Mouse (Mus musculus): ENCODE measurements around the gene Slc25a16. TPM values are rescaled to one million over a fixed set of nuclear protein-coding genes. Genes with fewer than 3 reads are reported as not detected.

The Slc25a16 gene
- 10 to 100 TPM; 38.5 to 41.5 TPM for total RNA-seq (2021)
- long read RNA-seq, experiment 1, transcript Slc25a16-201 (9 exons, 3,145 nt): major isoform, 47 of 56 reads
- long read RNA-seq, experiment 1, partial matches to known transcripts: 1 of 56 reads
- long read RNA-seq, experiment 1, other reads (novel, unspliced or antisense): 8 of 56 reads
- long read RNA-seq, experiment 2, transcript Slc25a16-201 (9 exons, 3,145 nt): major isoform, 33 of 40 reads
- long read RNA-seq, experiment 2, partial matches to known transcripts: 0 of 40 reads
- long read RNA-seq, experiment 2, other reads (novel, unspliced or antisense): 7 of 40 reads

DNA sequence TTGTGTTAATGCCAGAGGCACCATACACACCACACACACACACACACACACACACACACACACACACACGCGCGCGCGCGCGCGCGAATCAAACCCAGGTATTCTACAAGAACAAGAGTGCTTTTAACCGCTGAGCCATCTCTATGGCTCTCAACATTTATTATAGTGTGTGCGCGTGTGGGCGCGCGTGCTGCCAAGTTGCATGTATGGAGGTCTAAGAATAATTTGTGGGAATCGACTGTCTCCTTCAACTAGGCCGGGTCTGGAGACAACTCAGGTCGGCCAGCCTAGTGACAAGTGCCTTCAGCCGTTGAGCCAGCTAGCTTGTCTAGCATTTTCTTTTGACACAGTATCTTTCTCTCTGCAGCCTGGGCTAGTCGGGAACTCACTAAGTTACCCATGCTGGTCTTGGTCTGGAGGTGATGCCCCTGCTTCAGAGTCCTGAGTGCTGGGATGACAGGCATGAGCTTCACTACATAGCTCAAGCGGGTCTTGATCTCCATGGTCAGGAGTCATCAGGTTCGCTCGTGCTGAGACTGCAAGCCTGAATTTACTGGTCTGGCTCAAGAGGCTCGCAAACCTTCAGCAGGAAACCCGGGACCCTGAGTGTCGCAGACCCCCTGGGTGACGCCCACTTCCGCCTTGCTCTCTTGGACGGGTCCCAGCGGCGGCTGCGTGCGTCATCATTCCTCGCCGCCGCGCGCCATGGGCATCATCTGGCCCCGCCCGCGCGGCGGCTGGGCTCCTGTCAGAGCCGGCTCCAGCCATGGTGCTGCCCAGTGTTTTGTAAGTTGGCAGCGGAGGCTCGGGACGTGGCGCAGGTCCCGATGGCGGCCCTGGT is at the start of gene Slc25a16:
Gene Slc25a16, plus strand, starts transcription at position 709 of the 841 bp plus-strand sequence.
- peak; percentile 88 to 94 for DNase-seq (ENCODE audit: low spot score in 2 of 2)

DNA sequence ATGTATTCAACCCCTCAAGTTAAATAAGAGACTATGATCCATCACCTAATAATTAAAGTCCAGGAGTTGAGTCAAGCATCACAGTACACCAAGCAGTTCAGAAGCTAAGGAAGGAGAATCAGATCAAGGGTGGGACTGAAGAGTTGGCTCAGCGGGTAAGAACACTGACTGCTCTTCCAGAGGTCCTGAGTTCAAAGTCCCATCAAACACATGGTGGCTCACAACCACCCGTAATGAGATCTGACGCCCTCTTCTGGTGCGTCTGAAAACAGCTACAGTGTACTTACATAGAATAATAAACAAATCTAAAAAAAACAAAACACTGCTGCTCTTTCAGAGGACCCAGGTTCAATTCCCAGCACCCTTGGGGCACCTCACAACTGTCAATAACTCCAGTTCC is 45.6 kb upstream of the Slc25a16 start:
- DNase-seq (ENCODE audit: low spot score in 2 of 2): no peak

DNA sequence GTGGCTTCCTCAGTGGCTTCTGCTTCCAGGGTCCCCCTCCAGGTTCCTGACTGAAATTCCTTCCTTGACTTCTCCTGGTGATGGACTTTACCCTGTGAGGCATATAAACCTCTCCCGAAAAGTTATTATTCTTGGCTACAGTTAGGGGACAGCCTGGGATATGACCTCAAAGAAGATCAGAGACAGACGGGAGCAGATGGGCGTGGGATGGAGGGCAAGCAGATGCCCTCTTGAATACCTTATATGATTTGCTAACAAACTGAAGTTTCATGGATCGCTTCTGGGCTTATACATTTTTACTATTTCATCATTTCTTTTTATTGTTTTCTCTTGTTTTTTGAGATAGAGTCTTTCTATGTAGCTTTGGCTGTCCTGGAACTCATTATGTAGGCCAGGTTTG is 44.9 kb upstream of the Slc25a16 start:
- no peak for DNase-seq (ENCODE audit: low spot score in 2 of 2)

DNA sequence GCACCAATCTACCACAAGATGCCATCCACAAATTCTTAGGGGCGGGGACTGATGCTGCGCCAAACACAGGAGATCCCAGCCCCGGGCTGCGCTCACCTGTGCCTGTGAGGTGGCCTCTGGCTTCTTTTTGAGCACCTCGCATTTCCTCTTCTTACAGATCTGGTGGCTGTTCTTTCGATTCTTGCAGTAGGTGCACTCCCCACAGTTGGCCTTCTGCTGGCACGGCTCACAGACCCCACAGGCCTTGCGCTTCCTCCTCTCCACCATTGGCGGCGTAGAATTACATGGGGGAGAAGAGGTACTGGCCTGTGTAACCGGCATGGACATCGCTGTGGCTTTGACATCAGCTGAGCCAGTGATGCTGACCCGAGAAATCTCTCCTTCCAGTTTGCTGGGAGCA is 42.4 kb upstream of the Slc25a16 start:
- DNase-seq (ENCODE audit: low spot score in 2 of 2): no peak

DNA sequence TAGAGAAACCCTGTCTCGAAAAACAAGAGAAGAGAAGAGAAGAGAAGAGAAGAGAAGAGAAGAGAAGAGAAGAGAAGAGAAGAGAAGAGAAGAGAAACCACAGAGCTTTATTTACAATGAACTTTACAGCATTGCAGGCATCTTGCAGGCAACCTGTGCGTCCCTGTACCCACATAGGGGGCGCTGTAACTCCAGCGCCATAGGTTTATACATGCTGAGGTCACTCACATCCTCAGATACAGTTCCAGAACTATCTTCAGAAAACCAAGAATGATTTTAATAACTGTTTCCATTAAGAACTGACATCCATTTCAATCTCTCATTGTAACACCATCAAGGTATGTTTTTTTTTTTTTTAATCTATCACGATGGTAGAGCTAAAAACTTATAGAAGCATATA is 39.2 kb upstream of the Slc25a16 start:
- no peak for DNase-seq (ENCODE audit: low spot score in 2 of 2)

DNA sequence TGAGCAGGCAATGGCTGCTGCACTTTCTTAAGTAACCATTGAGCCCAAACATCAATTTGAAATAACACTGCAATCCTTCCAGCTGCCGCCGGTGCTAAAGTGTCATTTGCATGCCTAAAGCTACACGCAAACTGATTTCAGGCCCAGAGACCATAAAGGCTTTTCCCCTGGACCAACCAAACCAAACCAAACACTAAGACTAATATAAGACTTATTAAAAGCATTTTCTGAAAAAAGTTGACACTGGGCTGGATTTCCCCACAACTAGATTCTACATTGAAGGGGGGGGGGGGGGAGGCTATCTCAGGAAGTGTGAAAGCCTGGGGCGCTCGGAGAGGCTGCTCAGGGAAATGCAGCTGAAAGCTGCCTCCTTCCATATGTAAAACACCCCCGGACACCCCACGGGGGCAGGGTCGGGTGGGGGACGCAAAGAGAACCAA is 36.5 kb upstream of the Slc25a16 start:
- no peak for DNase-seq (ENCODE audit: low spot score in 2 of 2)

DNA sequence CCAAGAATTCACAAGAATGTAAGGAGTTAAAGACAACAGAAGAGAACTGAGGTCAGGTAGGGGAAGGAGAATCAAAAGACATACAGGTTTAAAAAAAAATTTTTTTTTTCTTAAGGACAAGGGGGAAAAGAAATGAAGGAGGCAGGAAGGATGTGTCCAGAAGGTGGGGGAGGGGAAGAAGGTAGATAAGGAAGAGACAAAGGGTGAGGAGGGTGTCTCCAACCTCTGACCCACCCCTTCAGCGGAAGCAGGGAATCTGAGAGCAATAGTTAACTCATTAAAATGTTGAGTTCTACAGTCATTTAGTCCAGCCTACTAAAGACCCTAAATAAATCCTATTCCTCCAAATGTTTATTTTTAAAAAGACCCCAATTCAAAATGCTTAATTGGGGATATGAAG is 35.9 kb upstream of the Slc25a16 start:
- no peak for DNase-seq (ENCODE audit: low spot score in 2 of 2)

DNA sequence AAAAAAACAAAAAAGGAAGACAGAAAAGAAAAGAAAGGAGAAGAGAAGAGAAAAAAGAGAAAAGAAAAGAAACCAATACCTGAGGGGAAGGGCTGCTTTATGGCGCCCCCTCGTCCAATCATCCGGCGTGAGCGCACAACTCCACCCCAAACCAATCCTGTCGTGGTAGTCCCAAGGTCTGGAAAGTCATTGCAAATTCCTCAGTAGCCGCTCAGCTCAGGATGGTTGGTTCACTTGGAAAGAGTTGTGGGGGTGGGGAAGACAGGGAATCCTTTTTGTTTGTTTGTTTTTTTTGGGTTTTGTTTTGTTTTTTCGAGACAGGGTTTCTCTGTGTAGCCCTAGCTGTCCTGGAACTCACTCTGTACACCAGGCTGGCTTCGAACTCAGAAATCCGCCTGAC is 35.0 kb upstream of the Slc25a16 start:
- DNase-seq (ENCODE audit: low spot score in 2 of 2): no peak

DNA sequence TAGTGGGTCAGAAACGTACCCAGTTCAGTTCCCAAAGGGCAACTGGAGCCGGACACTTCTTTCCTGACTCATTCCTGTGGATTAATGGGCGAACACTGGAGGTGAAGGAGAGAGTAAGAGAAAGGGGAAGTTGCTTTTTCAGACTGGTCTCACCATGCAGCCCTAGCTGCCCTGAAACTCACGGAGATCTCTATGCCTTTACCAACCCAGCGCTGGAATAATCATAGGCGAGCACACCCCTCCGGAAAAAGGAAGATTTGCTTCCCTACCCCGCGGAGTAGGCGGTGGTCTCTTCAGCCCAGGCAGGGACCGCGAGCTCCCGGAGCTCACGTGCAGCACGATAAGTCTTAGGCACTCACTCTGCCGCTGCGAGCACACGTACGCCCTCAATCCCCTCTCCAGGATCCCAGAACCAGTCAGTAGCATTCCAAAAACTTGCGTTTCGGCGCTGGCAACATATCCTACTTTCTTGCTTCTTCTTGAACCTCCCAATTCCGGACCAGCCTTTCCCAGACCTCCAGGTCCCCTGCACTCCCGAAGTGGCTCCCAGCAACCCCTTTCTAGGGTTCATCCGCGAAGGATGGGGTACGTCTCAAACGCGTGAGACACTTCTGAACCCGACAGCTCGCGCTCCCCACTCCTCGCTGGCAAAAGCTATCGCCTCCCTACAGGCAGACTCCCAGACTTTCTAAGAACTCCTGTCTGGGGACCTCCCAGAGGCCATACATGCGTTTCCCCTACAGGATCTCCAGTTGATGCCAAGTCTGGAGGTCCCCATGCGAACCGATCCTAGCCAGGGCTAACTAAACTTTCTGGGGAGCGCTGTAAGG is 34.2 kb upstream of the Slc25a16 start:
- no peak for DNase-seq (ENCODE audit: low spot score in 2 of 2)

DNA sequence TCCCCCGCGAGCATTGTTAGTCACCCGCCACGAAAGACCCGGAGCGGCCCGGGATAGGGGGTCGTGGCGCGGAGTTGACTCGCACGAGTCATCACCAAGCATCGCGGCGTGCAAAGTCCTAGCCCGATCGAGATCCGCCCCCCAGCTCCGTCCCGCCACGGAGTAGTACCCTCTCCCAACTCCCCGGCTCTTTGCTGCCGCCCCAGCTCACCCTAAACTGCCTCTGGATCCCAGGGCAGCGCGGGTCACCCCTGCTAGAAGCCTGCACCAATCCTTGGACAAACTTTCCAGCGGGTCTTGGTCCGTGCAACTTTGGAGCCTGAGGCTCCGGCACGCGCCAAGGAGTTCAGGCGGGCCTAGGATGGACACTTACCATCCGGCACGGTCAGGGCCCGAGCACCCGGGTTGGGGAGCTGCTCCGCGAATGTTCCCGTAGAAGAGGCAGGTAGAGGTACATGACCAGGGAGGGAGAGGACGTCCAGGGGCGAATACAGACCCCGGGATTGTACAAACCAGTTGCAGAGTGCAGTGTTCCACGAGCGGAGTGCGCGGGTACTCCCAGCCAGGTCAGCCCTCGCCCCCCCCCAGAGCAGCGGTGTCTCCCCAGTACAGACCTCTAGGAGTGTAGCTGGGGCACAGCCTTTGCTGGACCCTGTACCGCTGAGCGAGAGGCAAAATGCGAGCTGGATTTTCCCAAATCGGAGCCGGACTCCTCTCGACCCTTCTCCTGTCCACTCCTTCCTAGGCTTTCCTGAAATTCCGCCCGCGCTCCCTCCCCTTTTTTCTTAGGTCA is 33.4 kb upstream of the Slc25a16 start:
- DNase-seq (ENCODE audit: low spot score in 2 of 2): peak in 1 of 2 experiments; percentile 13

DNA sequence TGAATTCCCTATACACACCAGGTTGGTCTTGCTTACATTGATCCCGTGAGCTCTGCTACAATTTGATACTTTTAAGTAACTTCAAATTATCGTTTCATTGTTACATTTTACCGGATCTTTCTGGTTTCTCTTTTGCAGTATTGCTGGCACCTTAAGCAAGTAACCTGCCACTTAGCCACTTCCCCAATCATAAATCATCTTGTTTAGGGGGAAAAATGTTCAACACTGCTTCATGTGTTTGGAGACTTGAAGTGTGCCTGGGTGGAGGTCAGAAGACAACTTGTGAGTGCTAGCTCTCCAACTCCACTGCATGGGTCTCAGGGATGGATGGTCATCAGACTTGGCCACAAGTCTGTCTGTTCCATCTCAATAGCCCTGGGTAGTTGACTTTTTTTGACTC is 29.4 kb upstream of the Slc25a16 start:
- DNase-seq (ENCODE audit: low spot score in 2 of 2): no peak

DNA sequence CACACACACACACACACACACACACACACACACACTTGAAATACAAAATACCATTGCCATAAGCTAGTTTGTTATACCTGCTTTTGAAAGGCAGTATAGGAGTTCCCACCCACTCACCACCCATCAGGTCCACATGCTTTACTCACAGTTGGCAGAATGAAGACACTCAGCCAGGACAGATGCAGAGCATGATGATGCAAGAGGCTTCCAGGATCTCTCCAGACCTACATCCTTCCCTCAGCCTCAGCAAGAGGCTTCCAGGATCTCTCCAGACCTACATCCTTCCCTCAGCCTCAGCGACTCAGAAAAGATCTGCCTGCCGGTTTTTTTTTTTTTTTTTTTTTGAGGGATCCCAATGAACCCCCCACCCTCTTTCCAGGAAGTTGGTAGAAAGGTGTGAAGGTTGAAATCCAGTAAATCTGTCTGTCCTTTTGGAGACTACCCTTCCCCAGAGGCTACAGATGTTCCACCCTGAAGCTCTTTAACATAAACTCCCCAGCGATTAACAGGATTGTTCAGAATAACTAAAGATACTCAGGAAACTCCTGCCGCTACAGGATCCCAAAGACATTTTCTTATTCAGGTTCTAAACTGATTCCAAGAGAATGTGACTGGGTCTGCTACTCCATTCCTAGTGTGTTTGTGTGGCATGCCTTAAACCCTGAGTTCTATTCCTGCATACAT is 27.7 kb upstream of the Slc25a16 start:
- DNase-seq (ENCODE audit: low spot score in 2 of 2): no peak

DNA sequence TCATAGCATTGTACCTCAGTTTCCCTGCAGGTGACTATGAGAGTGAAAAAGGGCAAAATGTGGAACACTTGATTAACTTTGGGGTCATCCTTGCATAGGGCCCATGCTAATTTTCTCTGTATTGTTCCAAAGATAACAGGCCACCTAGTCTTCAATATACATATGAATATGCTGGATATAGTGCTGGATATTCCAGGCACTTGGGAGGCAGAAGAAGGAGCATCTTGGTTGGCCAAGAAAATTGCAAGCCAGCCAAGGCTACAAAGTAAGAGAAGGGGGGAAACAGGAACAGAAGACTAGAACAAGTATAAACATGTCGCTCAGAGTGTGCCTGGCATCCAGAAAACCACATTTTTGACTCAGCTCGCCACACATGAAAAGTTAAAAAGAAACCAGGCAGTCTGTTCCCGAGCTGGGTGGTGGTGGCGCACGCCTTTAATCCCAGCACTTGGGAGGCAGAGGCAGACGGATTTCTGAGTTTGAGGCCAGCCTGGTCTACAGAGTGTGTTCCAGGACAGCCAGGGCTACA is 27.0 kb upstream of the Slc25a16 start:
- no peak for DNase-seq (ENCODE audit: low spot score in 2 of 2)

DNA sequence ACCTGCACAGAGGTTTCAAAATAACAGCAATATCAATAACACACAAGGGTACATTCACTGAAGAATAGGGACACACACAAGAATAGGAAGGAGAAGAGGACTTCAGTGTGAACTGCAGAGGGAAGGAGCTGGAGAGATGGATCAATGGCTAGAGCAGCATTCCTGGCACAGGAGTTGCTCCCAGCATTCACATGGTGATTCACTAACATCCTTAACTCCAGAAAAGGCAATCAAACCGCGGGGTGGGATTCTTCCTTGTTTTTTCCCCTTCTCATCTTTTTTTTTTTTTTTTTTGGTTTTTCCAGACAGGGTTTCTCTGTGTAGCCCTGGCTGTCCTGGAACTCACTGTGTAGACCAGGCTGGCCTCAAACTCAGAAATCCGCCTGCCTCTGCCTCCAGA is 26.0 kb upstream of the Slc25a16 start:
- no peak for DNase-seq (ENCODE audit: low spot score in 2 of 2)

DNA sequence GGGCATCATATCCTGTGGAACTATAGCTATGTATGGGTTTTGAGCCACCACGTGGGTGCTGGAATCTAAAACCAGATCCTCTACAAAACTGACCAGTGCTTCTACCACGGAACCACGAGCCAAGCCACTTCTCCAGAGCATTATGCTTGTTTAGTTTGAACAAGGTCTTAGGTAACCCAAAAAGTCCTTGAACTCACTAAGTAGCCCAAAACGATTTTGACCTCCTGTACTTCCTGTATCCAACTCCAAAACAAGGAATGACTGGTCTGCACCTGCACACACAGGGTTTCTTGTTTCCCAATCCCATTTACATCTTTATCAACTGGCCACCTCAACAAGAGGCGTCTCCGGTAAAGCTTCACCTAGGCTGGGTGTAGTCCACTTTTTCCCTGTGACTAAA is 25.0 kb upstream of the Slc25a16 start:
- no peak for DNase-seq (ENCODE audit: low spot score in 2 of 2)

DNA sequence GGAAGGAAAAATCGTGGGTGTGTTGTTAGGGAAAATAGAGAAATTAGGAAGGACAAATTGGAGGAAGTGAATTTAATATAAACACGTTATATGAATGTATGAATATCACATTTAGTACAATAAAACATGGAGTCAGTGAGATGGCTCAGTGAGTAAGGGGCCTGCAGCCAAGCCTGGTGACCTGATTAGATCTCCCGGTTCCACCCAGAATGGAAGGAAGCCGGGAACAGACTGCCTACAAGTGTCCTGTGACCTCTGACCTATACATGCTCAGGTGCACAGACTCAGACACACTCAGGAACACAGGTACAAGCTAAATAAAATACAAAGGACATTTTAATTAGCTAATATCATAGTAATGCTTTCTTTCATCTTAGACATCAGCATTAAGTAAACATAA is 24.4 kb upstream of the Slc25a16 start:
- DNase-seq (ENCODE audit: low spot score in 2 of 2): no peak

DNA sequence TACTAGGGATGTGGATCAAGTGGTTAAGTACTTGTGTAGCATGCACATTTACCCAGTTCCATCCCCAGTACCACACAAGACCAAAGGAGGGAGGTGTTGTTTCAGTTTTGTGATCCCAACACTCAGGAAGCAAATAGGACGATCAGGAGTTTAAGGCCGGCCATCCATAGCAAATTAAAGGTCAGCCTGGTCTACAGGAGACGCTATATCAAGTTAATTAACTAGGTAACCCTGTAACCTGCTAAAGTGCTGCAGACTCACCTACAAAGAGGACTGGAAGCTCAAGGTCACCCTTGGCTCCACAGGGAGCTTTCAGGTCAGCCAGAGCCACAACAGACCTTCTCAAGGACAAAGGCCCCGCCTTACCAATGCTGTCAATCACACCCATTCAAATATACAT is 23.7 kb upstream of the Slc25a16 start:
- DNase-seq (ENCODE audit: low spot score in 2 of 2): no peak

DNA sequence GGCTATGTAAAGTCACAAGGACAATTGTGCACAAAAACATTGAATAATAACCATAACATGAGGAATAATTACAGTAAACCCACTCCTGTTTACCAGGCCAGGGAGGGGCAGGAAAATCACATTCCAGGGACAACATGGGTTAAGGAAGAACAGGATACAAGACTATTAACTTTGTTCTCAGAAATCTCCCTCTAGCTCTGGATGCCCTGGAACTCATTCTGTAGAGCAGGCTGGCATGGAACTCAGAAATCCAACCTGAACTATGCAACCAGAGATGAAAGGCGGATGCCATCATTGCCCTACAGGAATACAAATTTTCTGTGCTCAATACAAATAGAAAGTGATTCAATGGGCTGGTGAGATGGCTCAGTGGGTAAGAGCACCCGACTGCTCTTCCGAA is 23.0 kb upstream of the Slc25a16 start:
- DNase-seq (ENCODE audit: low spot score in 2 of 2): no peak

DNA sequence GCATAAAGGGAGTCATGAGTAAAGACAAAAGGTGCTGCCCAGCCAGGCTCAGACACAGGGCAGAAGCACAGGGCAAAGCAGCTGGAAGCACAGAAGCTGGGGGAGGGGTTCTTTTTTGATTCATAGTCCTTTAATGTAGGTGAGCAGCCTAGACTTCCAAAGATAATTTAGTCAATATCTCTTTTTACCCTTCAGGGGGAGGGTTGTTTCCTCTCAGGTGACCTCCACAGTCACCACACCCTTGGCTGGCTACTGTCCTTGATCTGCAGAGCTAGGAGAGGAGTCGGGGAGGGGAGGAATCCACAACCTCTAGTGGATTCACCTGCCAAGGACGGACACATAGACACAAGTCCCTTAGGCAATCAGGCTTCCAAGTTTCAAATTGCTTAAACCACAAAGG is 22.4 kb upstream of the Slc25a16 start:
- no peak for DNase-seq (ENCODE audit: low spot score in 2 of 2)

DNA sequence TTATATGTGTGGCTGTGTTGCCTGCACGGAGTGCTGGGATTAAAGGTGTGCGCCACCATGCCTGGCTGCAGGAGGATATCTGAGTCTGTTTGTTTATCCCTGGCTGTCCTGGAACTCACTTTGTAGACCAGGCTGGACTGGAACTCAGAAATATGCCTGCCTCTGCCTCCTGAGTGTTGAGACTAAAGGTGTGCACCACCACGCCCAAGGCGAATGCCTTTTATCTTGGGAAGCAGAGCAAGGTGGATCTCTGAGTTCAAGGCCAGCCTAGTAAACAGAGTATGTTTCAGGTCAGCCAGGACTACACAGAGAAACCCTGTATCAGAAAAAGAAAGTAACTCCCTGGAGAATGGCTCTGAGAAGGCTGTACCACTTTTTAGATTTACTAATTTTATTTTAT is 20.3 kb upstream of the Slc25a16 start:
- no peak for DNase-seq (ENCODE audit: low spot score in 2 of 2)

Measured in left cerebral cortex, adult 18-20 months (tissue).